Mouse (Mus musculus) lung, embryonic 14.5 days (tissue): Measurements from ENCODE around the gene Gpc6. TPM values are rescaled to one million over a fixed set of nuclear protein-coding genes. Genes with fewer than 3 reads are reported as not detected.

ENCODE experiments used
- ATAC-seq: fragments of 200-750 bp; cut with Nextera tagmentation; 2 replicates; pipeline ENCODE4 v1.8.0; 2017; ENCODE audit warnings: mild to moderate bottlenecking, moderate TSS enrichment, moderate library complexity; ENCODE audit not compliant: insufficient read depth
- DNase-seq: peaks from one replicate; pipeline ENCODE4 v3.0.0-alpha.2; 2015
- H3K27ac ChIP-seq: fragments of 300-500 bp; sonication (generic); 2 replicates; pipeline ENCODE4 v1.5.1; 2014; ENCODE audit warnings: low read depth, mild to moderate bottlenecking, moderate library complexity
- H3K27me3 ChIP-seq: fragments of 300-500 bp; sonication (generic); 2 replicates; pipeline ENCODE4 v1.6.1; 2014; ENCODE audit warnings: low read length, control low read depth; ENCODE audit not compliant: insufficient read depth
- H3K36me3 ChIP-seq: fragments of 300-500 bp; sonication (generic); 2 replicates; pipeline ENCODE4 v1.6.1; 2014; ENCODE audit warnings: control low read depth; ENCODE audit not compliant: insufficient read depth
- H3K4me1 ChIP-seq: fragments of 300-500 bp; sonication (generic); 2 replicates; pipeline ENCODE4 v1.6.1; 2014; ENCODE audit warnings: antibody characterized with exemption, control low read depth; ENCODE audit not compliant: insufficient read depth
- H3K4me2 ChIP-seq: fragments of 300-500 bp; sonication (generic); 2 replicates; pipeline ENCODE4 v1.6.1; 2014; ENCODE audit warnings: mild to moderate bottlenecking
- H3K4me3 ChIP-seq: fragments of 300-500 bp; sonication (generic); 2 replicates; pipeline ENCODE4 v1.5.1; 2014; ENCODE audit warnings: low read depth, low read length
- H3K9ac ChIP-seq: fragments of 300-500 bp; sonication (generic); 2 replicates; pipeline ENCODE4 v1.6.1; 2014
- H3K9me3 ChIP-seq: fragments of 300-500 bp; sonication (generic); 2 replicates; pipeline ENCODE4 v1.6.1; 2016; ENCODE audit warnings: low read depth, low read length, control low read depth
- CTCF ChIP-seq: IDR thresholded peaks from 2 replicates; pipeline ENCODE4 v1.5.1; 2016; ENCODE audit warnings: antibody characterized with exemption, low read depth
- WGBS: fragments of 180-500 bp; shearing (Covaris S2); extraction: QIAGEN DNeasy Blood & Tissue Kit; methylation state at CpG from one replicate; pipeline ENCODE4 v1.1.7; 2014; 5-methylcytosine and 5-hydroxymethylcytosine counted together
- polyA plus RNA-seq: library from polyadenylated mRNA; unstranded; fragments of >200 nt; fragmentation: Nextera tagmentation; extraction: Ambion mirVana; gene quantifications from 2 replicates; pipeline ENCODE4 v1.2.1, GENCODE M21; 2014

Gpc6 gene
- polyA plus RNA-seq, 1 experiment from 2014 or later = 38.9 TPM

DNA sequence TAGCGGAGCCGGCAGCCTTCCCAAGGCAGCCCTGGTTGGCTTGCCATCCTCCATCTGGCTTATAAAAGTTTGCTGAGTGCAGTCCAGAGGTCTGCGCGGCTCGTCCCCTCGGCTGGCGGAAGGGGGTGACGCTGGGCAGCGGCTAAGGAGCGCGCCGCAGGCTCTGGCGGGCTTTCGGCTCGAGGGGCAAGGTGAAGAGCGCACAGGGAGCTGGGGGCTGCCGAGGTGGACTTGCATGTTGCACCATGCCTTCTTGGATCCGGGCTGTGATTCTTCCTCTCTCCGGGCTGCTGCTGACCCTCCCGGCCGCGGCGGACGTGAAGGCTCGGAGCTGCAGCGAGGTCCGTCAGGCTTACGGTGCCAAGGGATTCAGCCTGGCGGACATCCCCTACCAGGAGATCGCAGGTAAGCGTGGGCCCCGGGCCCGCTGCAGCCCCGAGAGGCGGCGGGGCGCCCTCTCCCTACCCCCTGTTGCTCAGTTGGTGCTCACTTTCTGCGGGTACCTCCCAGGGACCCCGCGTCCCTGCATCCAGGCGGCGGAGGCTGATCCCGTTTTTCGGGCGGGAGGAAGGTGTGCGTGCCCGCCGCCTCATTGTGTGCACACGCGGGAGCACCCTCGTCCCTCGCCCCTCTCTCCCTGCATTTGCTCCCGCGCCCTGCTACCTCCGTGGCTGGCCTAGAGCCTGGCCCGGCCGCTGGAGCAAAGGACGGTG, 732 bp downstream of the Gpc6 start:
- peak; percentile 53 for ATAC-seq
- Histone ChIP-seq H3K27me3 (no peaks in the 10 kb centered on the region), H3K4me1 (peaks cover 6% of the 10 kb centered on the region; the same call in 1 of the 2 replicates), H3K36me3 (no peaks in the 10 kb centered on the region), H3K4me2 (peak overlapping the region; percentile 78), H3K9ac (peak overlapping the region; percentile 87), H3K27ac (peak overlapping the region; percentile 97), H3K4me3 (peak overlapping the region; percentile 80), H3K9me3 (no peaks in the 10 kb centered on the region)
- DNase-seq = peak; percentile 73
- TF ChIP-seq CTCF = no peak
- under 1% methylated on average over 50 of the region's 58 CpGs for WGBS

DNA sequence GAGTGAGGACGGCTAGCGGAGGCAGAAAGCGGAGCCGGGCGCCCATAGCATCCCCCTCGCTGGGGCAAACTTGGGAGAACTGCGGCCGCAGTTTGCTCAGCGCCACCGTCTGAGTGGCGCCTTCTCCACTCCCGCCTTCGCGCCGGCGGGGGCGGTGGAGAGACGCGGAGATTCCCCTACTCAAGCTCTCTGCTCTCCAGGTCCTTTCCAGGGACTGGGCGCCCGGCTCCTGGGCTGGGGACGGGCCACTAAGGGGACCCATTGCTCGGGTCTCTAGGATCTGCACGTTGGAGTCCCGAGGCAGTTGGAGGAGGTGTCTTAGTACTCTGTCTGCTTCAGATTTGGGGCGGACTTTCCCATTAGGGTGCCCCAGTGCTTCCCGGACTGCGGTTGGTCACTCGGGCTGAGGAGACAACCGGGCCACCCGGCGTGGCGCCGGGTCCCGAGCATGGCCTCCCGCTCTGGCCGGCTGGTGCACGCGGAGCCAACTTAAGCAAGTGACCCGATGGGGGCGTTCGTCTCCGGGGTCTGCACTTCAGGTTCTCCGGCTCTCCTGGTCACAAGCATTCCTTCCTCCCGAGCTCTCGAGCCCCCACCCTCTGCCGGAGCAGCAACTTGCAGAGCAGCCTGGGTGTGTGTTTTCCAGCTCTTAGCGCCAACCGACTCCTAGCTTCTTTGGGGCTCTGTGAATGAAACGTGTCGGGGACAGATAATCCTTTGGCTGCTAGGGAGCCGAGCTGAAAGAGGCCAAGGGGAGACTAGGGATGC, 1.5 kb downstream of the Gpc6 start:
- Histone ChIP-seq H3K36me3 (no peaks in the 10 kb centered on the region), H3K27ac (peak overlapping the region; percentile 97), H3K9me3 (no peaks in the 10 kb centered on the region), H3K4me3 (peak overlapping the region; percentile 80), H3K4me2 (peak overlapping the region; percentile 78), H3K27me3 (no peaks in the 10 kb centered on the region), H3K4me1 (peaks cover 6% of the 10 kb centered on the region; the same call in 1 of the 2 replicates), H3K9ac (peak overlapping the region; percentile 87)
- peak; percentile 46 for TF ChIP-seq CTCF
- DNase-seq (peak; percentile 88), ATAC-seq (peak; percentile 84)
- under 1% methylated on average over 52 of the region's 52 CpGs for WGBS

- peak; percentile 53 for DNase-seq
- Histone ChIP-seq H3K9ac (peak overlapping the region; percentile 87), H3K36me3 (no peaks in the 10 kb centered on the region), H3K4me3 (peak overlapping the region; percentile 80), H3K27me3 (no peaks in the 10 kb centered on the region), H3K27ac (peak overlapping the region; percentile 97), H3K9me3 (no peaks in the 10 kb centered on the region), H3K4me2 (peak overlapping the region; percentile 78), H3K4me1 (peaks cover 6% of the 10 kb centered on the region; the same call in 1 of the 2 replicates)
- 1% methylated on average over 21 of the region's 21 CpGs for WGBS
- no peak for ATAC-seq
- no peak for TF ChIP-seq CTCF
Measured at GRCm38 (mm10) chr14:116927341-116928315, 2.5 kb downstream of the Gpc6 start.

GRCm38 (mm10) chr14:116928395-116928794, 3.3 kb downstream of the Gpc6 start:
- H3K4me1 ChIP-seq = peaks cover 6% of the 10 kb centered on the region; the same call in 1 of the 2 replicates
- H3K4me3 ChIP-seq = peak overlapping the region; percentile 80
- ATAC-seq (no peak), DNase-seq (peak; percentile 41)
- peak overlapping the region; percentile 78 for H3K4me2 ChIP-seq
- no peaks in the 10 kb centered on the region for H3K9me3 ChIP-seq
- peak overlapping the region; percentile 87 for H3K9ac ChIP-seq
- no peaks in the 10 kb centered on the region for H3K36me3 ChIP-seq
- H3K27me3 ChIP-seq = no peaks in the 10 kb centered on the region
- TF ChIP-seq CTCF = no peak
- peak overlapping the region; percentile 59; the same call in 1 of the 2 replicates for H3K27ac ChIP-seq
- 29% methylated on average over 2 of the region's 2 CpGs for WGBS

- WGBS = 24% methylated on average over 7 of the region's 7 CpGs
- peak overlapping the region; percentile 80; the same call in 1 of the 2 replicates for H3K4me3 ChIP-seq
Measured at GRCm38 (mm10) chr14:116928796-116929529, 3.8 kb downstream of the Gpc6 start.

GRCm38 (mm10) chr14:116933825-116934224, 8.7 kb downstream of the Gpc6 start:
- H3K4me2 ChIP-seq = no peak overlapping the region
- H3K27ac ChIP-seq = no peak overlapping the region
- DNase-seq (no peak), ATAC-seq (no peak)
- no peaks in the 10 kb centered on the region for H3K9me3 ChIP-seq
- H3K36me3 ChIP-seq = no peaks in the 10 kb centered on the region
- WGBS = 44% methylated on average over 5 of the region's 5 CpGs
- TF ChIP-seq CTCF = no peak
- no peak overlapping the region for H3K4me3 ChIP-seq
- H3K27me3 ChIP-seq = no peaks in the 10 kb centered on the region
- no peak overlapping the region for H3K9ac ChIP-seq
- H3K4me1 ChIP-seq = 0 out of 2 replicates have a peak, but pooled peaks cover 5% of the 10 kb centered on the region

More at GRCm38 (mm10) chr14:116928796-116929529, 3.8 kb downstream of the Gpc6 start:
- Histone ChIP-seq H3K27ac (no peak overlapping the region), H3K36me3 (no peaks in the 10 kb centered on the region), H3K4me2 (peak overlapping the region; percentile 78), H3K4me1 (peaks cover 6% of the 10 kb centered on the region; the same call in 1 of the 2 replicates), H3K27me3 (no peaks in the 10 kb centered on the region), H3K9ac (no peak overlapping the region), H3K9me3 (no peaks in the 10 kb centered on the region)
- peak; percentile 64 for DNase-seq
- no peak for TF ChIP-seq CTCF
- ATAC-seq = no peak
